Mouse (Mus musculus) heart, postnatal 36 days (tissue): ENCODE data around the gene AC170998.1. TPM values are rescaled to one million over a fixed set of nuclear protein-coding genes. Genes with fewer than 3 reads are reported as not detected.
A peak's percentile ranks its signal among the peaks of the same experiment; 100 is the strongest.
"Not testable (repeated sequence)": the region's sequence is repeated elsewhere in the genome, so short reads cannot be mapped to it uniquely, and the experiment has no call there.

Source experiments
- DNase-seq, 2 experiments: peaks; one replicate each; pipeline ENCODE4 v3.0.0; 2021 to 2022
- intact Hi-C: fragments of 180-260 bp; cut with DNase I; formaldehyde crosslinking; loops from one replicate; pipeline ENCODE4 v1.15.1; 2025
- total RNA-seq, 2 experiments: library from RNA; stranded (reverse); gene quantifications; 2 replicates each; pipeline ENCODE4 v1.2.3; 2021

Gene AC170998.1
- total RNA-seq, 2 experiments from 2014 or later: 0.62 TPM; not detected in 1

DNA sequence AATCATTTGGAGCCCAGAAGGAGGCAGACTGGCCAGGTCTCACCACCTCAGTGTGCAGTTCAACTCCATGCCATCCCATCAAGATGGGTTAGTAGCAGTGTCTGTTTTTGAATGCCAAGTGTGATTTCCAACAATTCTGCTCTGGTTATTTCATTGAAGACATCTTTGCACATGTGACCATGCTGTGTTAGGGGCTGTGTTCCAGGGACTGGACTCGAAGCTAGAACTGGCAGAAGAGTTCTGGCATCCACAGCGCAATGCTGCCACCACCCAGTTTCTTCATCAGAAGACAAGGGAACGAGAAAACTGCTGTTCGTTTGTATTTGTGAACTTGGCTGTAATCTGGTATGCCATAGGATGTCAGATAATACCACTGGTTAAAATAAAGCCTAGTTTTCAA is 22.1 kb downstream of the AC170998.1 start:
- no peak for DNase-seq
- intact Hi-C loops: no loop called here

DNA sequence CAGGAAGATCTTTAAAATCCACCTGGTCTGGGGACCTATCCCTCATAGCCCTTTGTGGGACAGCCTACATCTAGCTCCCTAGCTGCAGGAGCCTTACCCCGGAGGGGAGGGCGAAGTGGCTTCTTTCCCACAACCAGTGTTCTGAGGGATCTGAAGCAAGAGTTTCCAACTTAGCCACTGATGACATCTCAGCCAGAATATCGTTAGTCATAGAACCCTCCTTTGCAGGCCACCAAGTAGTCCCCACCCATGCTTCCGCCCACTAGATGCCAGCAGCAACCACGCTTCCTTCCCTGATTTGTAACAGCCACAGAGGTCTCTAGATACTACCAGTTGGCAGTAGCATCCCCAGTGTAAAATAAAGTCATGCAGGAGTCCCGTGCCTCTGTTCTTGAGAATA is 24.7 kb downstream of the AC170998.1 start:
- intact Hi-C loops: no loop called here
- DNase-seq: peak in 1 of 2 experiments; percentile 17

DNA sequence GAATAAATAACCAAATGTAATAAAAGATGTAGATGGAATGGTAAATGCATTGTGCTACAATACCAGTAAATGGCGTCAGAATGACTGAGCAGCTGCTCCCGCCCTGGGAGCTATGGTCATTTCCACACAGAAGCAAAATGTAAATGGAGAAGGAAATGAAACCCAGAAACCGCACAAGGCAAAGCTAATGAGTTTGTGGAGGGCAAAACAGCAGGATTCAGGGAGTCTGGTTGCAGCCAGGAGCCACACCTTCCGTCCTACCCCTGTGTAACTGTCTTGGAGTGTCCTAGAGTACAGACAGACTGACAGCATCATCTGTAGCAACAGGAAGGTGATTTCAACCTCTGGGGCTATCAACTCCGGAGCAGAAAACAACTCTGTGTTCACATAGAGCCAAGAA is 30.6 kb downstream of the AC170998.1 start:
- intact Hi-C loops: no loop called here
- no peak for DNase-seq

- no peak for DNase-seq
- intact Hi-C loops: no loop called here
Observed at GRCm38 (mm10) chr17:28757470-28757869, 31.6 kb downstream of the AC170998.1 start.

DNA sequence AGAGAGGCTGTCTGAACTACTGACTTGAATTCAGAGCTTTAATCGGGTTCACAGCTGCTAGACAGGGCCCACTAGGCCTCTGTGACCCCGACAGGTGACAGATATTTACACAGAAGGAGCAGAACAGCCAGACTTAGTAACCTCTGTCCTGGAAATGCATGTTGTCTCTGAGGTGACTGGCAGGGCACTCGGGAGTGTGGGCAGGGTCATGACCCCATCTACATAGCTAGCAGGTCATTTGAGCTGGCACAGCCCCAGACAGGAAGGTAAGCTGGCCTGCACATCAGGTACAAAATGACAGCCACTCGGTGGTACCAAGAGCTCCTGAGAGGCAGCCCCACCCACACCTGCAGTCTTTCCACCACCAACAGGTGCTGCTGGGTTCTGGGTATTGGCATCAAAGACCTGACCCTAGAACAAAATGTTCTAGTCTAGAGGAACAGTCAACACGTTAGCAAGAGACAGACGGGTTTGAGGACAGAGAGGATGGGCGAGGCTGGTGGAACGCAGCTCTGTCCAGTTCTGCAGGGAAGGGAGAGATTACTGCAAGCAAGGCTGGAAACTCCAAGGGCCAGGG is 34.9 kb downstream of the AC170998.1 start:
- no peak for DNase-seq
- intact Hi-C loops: no loop called here

GRCm38 (mm10) chr17:28761871-28762270 is 36.0 kb downstream of the AC170998.1 start:
- DNase-seq: peak; percentile 80 to 84
- intact Hi-C loops: loop anchor here (1.0 to 2.0 kb wide), 3 partner anchors 39 to 165 kb away; partner anchors contain the start of genes Brpf3 and Mapk14

GRCm38 (mm10) chr17:28766203-28766602 is 40.3 kb downstream of the AC170998.1 start:
- intact Hi-C loops: no loop called here
- DNase-seq: no peak

DNA sequence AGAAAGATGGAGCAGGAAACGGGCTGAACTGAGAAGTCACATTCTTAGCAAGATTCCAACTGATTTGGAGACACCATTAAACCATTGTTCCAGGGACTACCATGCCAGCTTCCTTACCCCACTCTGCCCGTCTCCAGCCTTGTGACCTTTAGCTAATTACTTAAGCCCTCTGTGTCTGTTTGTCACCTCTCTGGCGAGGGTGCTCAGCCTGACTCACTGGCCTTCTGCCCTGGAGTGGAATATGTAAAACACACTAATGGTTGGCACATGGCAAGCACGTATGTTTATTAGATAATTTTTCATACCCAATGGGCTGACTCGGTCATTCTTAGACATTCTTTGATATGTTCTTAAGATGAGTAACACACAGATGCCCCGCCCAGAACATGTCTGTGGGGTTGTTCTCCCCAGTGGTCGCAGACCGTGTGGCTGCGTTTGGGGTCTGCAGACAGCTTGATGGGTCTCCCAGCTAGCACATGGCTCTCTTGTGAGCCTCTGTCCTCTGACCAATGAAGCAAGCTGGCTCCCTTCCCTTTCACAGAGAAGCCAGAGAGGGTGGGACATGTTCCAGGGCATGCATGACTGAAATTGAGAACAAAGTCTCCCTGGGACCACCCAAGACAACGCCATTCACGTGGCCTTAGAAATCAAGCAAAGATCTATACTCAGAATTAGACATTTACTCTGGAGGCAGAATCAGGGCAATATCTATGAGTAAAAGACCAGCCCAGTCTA is 41.1 kb downstream of the AC170998.1 start:
- intact Hi-C loops: no loop called here
- no peak for DNase-seq

DNA sequence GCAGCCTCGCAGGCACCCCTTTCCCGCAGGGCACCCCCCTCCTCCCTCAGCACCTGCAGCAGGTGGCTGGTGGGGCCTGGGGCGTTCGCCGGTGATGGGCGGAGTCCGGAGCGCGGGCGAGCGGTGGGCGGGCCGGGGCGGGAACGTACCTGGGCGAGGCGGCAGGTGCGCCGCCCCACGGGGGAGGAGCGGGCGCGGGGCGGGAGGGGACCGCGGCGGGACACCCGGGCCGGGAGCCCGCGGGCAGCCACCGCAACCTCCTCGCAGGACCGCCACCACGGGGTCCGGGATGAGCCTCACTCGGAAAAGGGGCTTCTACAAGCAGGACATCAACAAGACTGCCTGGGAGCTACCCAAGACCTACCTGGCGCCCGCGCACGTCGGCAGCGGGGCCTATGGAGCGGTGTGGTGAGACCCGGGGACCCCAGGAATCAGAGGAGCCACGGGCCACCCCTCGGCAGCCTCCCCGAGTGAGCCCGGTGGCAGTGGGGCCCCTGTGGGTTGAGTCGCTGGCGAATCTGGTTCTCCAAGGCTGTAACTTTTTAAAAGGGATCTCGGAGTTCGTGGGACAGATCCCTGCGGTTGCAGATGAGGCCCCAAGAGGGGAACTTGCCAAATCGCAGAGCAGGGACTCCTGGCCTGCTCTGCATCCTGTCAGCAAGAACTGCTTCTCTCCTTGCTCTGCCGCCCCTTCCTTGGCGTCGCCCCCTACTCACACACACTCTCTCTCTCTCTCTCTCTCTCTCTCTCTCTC is 43.4 kb downstream of the AC170998.1 start, which contains the start of gene Mapk13:
Mapk13 (plus strand) TSS at position 177 of the 754 bp plus-strand sequence.
- DNase-seq: peak in 1 of 2 experiments; percentile 15
- intact Hi-C loops: no loop called here

- peak in 1 of 2 experiments; percentile 13 for DNase-seq
Observed at GRCm38 (mm10) chr17:28769875-28770421, 44.1 kb downstream of the AC170998.1 start.

DNA sequence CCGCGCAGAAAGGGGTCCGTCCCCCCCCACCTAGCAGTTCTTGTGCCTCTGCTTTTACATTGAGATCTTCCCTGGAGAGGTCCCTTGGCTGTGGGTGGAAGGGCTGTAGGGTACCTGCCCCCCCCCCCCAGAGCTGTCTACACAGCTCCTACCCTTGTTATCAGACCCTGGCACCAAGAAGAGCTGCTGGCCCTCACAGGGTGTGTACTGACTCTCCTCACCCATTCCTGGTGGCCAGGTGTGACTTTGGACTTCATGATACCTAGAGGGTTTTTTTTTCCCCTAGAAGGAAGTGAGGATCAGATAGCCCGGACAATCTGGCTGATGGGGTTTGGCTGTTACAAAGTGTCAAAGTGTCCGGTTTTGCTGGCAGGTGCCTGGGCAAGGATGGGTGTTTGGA is 45.4 kb downstream of the AC170998.1 start:
- intact Hi-C loops: no loop called here
- DNase-seq: no peak

More at GRCm38 (mm10) chr17:28769875-28770421, 44.1 kb downstream of the AC170998.1 start:
- intact Hi-C loops: no loop called here

GRCm38 (mm10) chr17:28774303-28774702 is 48.4 kb downstream of the AC170998.1 start:
- intact Hi-C loops, DNase-seq: not testable (repeated sequence)

DNA sequence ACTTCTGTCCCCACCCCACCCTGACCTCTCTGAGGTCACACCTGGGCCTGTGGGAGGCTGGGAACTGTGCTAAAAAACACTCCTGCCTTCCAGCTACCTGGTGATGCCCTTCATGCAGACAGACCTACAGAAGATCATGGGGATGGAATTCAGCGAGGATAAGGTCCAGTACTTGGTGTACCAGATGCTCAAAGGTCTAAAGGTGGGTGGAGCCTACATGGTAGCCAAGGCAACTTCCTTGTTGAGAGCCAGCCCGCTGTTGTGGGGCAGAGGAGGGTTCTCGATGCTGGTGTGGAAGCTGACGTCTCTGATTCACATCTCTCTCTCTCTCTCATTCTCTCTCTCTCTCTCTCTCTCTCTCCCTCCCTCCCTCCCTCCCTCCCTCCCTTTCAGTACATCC is 49.3 kb downstream of the AC170998.1 start:
- no peak for DNase-seq
- intact Hi-C loops: no loop called here

Other genes with a start within 250 kb of the AC170998.1 start
- 10 to 100 TPM; 50.0 to 72.1 TPM for gene Fkbp5, start 208.6 kb upstream of the AC170998.1 start, total RNA-seq
- not detected for gene Armc12, start 195.3 kb upstream of the AC170998.1 start, total RNA-seq
- gene Clpsl2, start 176.7 kb upstream of the AC170998.1 start, total RNA-seq: not detected
- not detected for gene Clps, start 165.3 kb upstream of the AC170998.1 start, total RNA-seq
- not detected for gene Lhfpl5, start 150.4 kb upstream of the AC170998.1 start, total RNA-seq
- 10 to 100 TPM; 32.1 to 35.5 TPM for gene Srpk1, start 103.4 kb upstream of the AC170998.1 start, total RNA-seq
- gene Slc26a8, start 35.9 kb upstream of the AC170998.1 start, total RNA-seq: under 1 TPM; 0.33 to 0.57 TPM
- gene Mapk14, start 34.8 kb upstream of the AC170998.1 start, total RNA-seq: 10 to 100 TPM; 49.6 to 54.5 TPM
- gene Mapk13, start 43.2 kb downstream of the AC170998.1 start, total RNA-seq: under 1 TPM in 1 of 2 experiments, not detected in 1; 0.19 TPM
- 10 to 100 TPM; 15.9 to 17.3 TPM for gene Brpf3, start 75.0 kb downstream of the AC170998.1 start, total RNA-seq
- not detected for gene Pnpla1, start 132.3 kb downstream of the AC170998.1 start, total RNA-seq
- not detected for gene 4930539E08Rik, start 189.2 kb downstream of the AC170998.1 start, total RNA-seq
- gene Pxt1, start 217.8 kb downstream of the AC170998.1 start, total RNA-seq: under 1 TPM in 1 of 2 experiments, not detected in 1; 0.39 TPM
- gene Kctd20, start 225.9 kb downstream of the AC170998.1 start, total RNA-seq: 10 to 100 TPM; 53.3 to 55.5 TPM